Mouse (Mus musculus) Patski (cell line): Measurements from ENCODE around the gene F2r. TPM values are rescaled to one million over a fixed set of nuclear protein-coding genes. Genes with fewer than 3 reads are reported as not detected.

Source experiments
- ATAC-seq: fragments of 100-300 bp; one replicate; pipeline ENCODE4 v1.8.0; 2021
- CTCF ChIA-PET: fragments of 350-600 bp; sonication (Branson Sonifier 250); formaldehyde crosslinking; loops from one replicate; lab custom pipeline; 2022; ENCODE audit warnings: inconsistent platforms; lab: Charles Lee
- POLR2A ChIA-PET: fragments of 350-600 bp; sonication (Branson Sonifier 250); formaldehyde crosslinking; loops from one replicate; lab custom pipeline; 2022; ENCODE audit warnings: antibody characterized with exemption, inconsistent platforms; lab: Charles Lee
- DNase-seq: peaks from one replicate; pipeline ENCODE4 v3.0.0-alpha.2; 2011; ENCODE audit warnings: low read depth, low spot score
- H3K27me3 ChIP-seq: fragments of 371-371 bp; one replicate; pipeline ENCODE4 v1.5.1; 2021
- CTCF ChIP-seq: fragments of 100-300 bp; IDR thresholded peaks from one replicate; pipeline ENCODE4 v1.5.1; 2021
- in situ Hi-C: fragments of 300-500 bp; cut with MboI; formaldehyde crosslinking; loops from 3 replicates; pipeline ENCODE4 v1.11.1; 2018; ENCODE audit warnings: low pct_unique_long_range_greater_than_20kb, mixed read lengths
- polyA plus RNA-seq: library from polyadenylated mRNA; unstranded; gene quantifications from one replicate; pipeline ENCODE4 v1.2.3, GENCODE M21; 2021

Gene F2r
- polyA plus RNA-seq, 1 experiment from 2014 or later: 168 TPM

DNA sequence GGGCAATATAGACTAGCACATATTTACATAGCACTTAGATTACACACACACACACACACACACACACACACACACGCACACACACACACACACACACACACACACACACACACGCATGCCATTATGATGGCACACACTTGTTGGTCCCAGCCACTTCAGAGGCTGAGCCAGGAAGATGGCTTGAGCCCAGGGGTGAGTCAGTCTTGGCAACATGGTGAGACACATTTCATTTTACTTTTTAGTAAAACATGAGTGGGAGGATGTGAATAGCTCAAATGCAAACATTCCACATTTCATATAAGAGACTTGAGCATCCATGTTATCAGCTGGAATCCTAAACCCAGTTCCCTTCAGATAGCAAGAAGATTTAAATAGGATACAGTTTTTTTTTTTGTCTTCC lies 15.1 kb upstream of the F2r start:
- H3K27me3 ChIP-seq: no peaks in the 10 kb centered on the region
- ChIA-PET POLR2A (interaction anchor here (0.7 kb wide), 1 partner anchor 92 kb away, joined by 5 read pairs; no protein-coding TSS in a partner anchor), CTCF (interaction anchor here (0.7 to 2.1 kb wide), 3 partner anchors 13 to 22 kb away, joined by 3 to 6 read pairs (median 3); partner anchors contain the start of gene F2r)
- no peak for TF ChIP-seq CTCF
- ATAC-seq (no peak), DNase-seq (no peak)
- in situ Hi-C loops: no loop called here

GRCm38 (mm10) chr13:95632144-95632543 lies 13.9 kb upstream of the F2r start:
- DNase-seq (no peak), ATAC-seq (no peak)
- in situ Hi-C loops: no loop called here
- ChIA-PET CTCF (interaction anchor here (2.1 kb wide), 1 partner anchor 13 kb away, joined by 6 read pairs; the partner anchor contains the start of gene F2r), POLR2A (interaction anchor here (0.7 kb wide), 1 partner anchor 112 kb away, joined by 4 read pairs; no protein-coding TSS in a partner anchor)
- TF ChIP-seq CTCF: no peak
- H3K27me3 ChIP-seq: no peaks in the 10 kb centered on the region

DNA sequence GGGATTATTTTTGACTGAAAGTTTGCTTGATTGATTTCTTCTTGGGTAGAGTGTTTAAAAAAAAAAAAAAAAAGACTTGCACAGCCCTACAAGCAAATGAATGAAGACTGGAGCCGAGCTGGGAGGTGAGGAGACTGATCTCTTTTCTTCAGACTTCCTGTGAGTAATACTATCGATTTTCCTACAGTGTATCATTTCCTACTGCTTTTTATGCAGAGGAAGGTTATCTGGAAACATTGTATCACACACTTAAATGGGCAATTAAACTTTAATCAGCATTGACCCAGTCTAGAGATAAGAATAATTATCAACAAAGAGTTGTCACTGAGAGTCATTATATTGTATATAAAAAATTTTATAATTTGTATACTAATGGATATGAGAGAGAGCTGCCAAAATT lies 12.5 kb upstream of the F2r start:
- DNase-seq (no peak), ATAC-seq (no peak)
- no peak for TF ChIP-seq CTCF
- ChIA-PET POLR2A (interaction anchor here (0.6 kb wide), 1 partner anchor 33 kb away, joined by 3 read pairs; no protein-coding TSS in a partner anchor), CTCF (no interaction called here)
- no peaks in the 10 kb centered on the region for H3K27me3 ChIP-seq
- in situ Hi-C loops: no loop called here

- ChIA-PET POLR2A (no interaction called here), CTCF (no interaction called here)
- H3K27me3 ChIP-seq: no peaks in the 10 kb centered on the region
- ATAC-seq: no peak
- in situ Hi-C loops: no loop called here
- no peak for TF ChIP-seq CTCF
- DNase-seq: no peak
These were observed 11.5 kb upstream of the F2r start for GRCm38 (mm10) chr13:95629751-95630150.

GRCm38 (mm10) chr13:95626696-95627095 lies 8.4 kb upstream of the F2r start:
- ChIA-PET CTCF (no interaction called here), POLR2A (no interaction called here)
- no peak for ATAC-seq
- DNase-seq: no peak
- no peaks in the 10 kb centered on the region for H3K27me3 ChIP-seq
- in situ Hi-C loops: no loop called here
- TF ChIP-seq CTCF: no peak

GRCm38 (mm10) chr13:95623042-95623441 lies 4.8 kb upstream of the F2r start:
- no peak for TF ChIP-seq CTCF
- ChIA-PET POLR2A (no interaction called here), CTCF (interaction anchor here (1.3 kb wide), 1 partner anchor 11 kb away, joined by 4 read pairs; no protein-coding TSS in a partner anchor)
- no peak for ATAC-seq
- no peak for DNase-seq
- no peaks in the 10 kb centered on the region for H3K27me3 ChIP-seq
- in situ Hi-C loops: no loop called here

DNA sequence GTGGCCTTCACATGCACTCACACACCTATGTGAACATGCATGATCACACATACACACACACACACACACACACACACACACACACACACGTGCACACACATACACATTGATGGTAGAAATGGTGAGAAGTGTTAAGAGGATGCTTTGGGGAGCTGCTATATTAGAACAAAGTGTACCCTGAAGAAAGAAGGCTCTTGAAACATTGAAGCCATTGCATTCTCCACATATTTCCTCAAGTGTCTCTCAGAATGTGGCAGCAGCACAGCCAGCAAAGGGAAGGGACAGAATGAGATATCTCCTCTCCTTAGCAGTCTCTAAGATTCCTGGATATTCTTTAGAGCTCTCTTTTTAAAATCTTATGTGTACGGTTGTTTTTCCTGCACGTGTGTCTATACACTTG lies 3.3 kb upstream of the F2r start:
- TF ChIP-seq CTCF: no peak
- H3K27me3 ChIP-seq: no peaks in the 10 kb centered on the region
- no peak for ATAC-seq
- CTCF ChIA-PET: no interaction called here
- DNase-seq: no peak
- in situ Hi-C loops: no loop called here
- POLR2A ChIA-PET: no interaction called here

- no peak for ATAC-seq
- no peak for TF ChIP-seq CTCF
- H3K27me3 ChIP-seq: no peaks in the 10 kb centered on the region
- no peak for DNase-seq
- in situ Hi-C loops: no loop called here
- ChIA-PET CTCF (interaction anchor here (1.2 to 1.3 kb wide), 3 partner anchors 14 to 32 kb away, joined by 3 to 6 read pairs (median 3); no protein-coding TSS in a partner anchor), POLR2A (interaction anchor here (0.8 to 1.5 kb wide), 3 partner anchors 14 to 40 kb away, joined by 3 to 4 read pairs (median 3); no protein-coding TSS in a partner anchor)
These were observed 572 bp upstream of the F2r start for GRCm38 (mm10) chr13:95618859-95619258.

- ATAC-seq (peak; percentile 28), DNase-seq (no peak)
- H3K27me3 ChIP-seq: no peaks in the 10 kb centered on the region
- CTCF ChIA-PET: interaction anchor here (1.3 kb wide), 1 partner anchor 28 kb away, joined by 3 read pairs; no protein-coding TSS in a partner anchor
- in situ Hi-C loops: no loop called here
- POLR2A ChIA-PET: interaction anchor here (1.5 kb wide), 1 partner anchor 26 kb away, joined by 4 read pairs; no protein-coding TSS in a partner anchor
- no peak for TF ChIP-seq CTCF
These were observed 566 bp downstream of the F2r start for GRCm38 (mm10) chr13:95617671-95618171.

DNA sequence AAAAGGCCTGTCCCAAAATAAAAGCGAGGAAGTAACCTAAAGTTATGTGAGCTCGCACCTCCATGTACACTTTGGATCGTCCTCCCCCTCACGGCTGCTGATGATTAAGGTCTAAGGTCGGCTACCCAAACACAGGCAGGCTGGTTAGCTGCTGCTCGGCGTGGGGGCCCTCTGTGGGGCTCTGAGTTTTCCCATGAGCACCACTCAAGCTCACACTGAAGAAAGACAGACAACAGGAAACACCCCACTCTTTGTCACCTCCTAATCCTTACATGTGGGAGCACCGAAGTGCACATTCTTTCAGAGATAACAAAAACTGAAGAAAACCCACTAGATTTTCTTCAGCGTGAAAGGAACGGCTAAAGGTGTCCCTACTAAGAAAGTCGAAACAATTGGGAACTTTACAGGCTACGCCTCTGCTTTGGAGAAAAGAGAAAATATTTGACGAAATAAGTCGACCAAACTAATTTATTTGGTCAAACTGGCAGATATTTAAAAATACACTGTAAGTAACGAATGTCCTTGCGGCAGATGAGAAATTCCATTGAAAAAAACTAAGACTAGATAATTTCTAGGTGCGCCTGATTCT lies 1.1 kb downstream of the F2r start:
- DNase-seq (no peak), ATAC-seq (no peak)
- H3K27me3 ChIP-seq: no peaks in the 10 kb centered on the region
- TF ChIP-seq CTCF: no peak
- POLR2A ChIA-PET: no interaction called here
- CTCF ChIA-PET: no interaction called here
- in situ Hi-C loops: no loop called here

- DNase-seq: no peak
- no peak for TF ChIP-seq CTCF
- ChIA-PET POLR2A (no interaction called here), CTCF (no interaction called here)
- in situ Hi-C loops: no loop called here
- H3K27me3 ChIP-seq: no peaks in the 10 kb centered on the region
- ATAC-seq: no peak
These were observed 1.8 kb downstream of the F2r start for GRCm38 (mm10) chr13:95616512-95616911.
